Mouse (Mus musculus) thymus, adult 2 months (tissue): ENCODE results near the gene Hist1h4f. TPM values are rescaled to one million over a fixed set of nuclear protein-coding genes. Genes with fewer than 3 reads are reported as not detected.
A peak's percentile ranks its signal among the peaks of the same experiment; 100 is the strongest.
"Not testable (repeated sequence)": the region's sequence is repeated elsewhere in the genome, so short reads cannot be mapped to it uniquely, and the experiment has no call there.

Experiments used
- DNase-seq: peaks from one replicate; pipeline ENCODE4 v3.0.0; 2021
- H3K27ac ChIP-seq: fragments of 200-500 bp; 2 replicates; pipeline ENCODE4 v1.5.1; 2012; ENCODE audit warnings: low read length, control low read depth; ENCODE audit not compliant: control insufficient read depth, insufficient read depth
- H3K27me3 ChIP-seq: fragments of 200-500 bp; 2 replicates; pipeline ENCODE4 v1.6.1; 2012; ENCODE audit warnings: mild to moderate bottlenecking, low read length, moderate library complexity, mixed read lengths; ENCODE audit not compliant: control insufficient read depth, insufficient read depth
- H3K36me3 ChIP-seq: fragments of 200-500 bp; 2 replicates; pipeline ENCODE4 v1.6.1; 2012; ENCODE audit warnings: mild to moderate bottlenecking, low read length, moderate library complexity; ENCODE audit not compliant: control insufficient read depth, insufficient read depth
- H3K4me1 ChIP-seq: fragments of 200-500 bp; replicated peaks from 2 replicates; pipeline ENCODE4 v1.6.1; 2012; ENCODE audit warnings: low read length; ENCODE audit not compliant: control insufficient read depth, insufficient read depth
- H3K4me3 ChIP-seq: fragments of 200-500 bp; 2 replicates; pipeline ENCODE4 v1.5.1; 2012; ENCODE audit warnings: mild to moderate bottlenecking, low read length, control low read depth, moderate library complexity; ENCODE audit not compliant: control insufficient read depth, insufficient read depth
- CTCF ChIP-seq: fragments of 200-500 bp; IDR thresholded peaks from 2 replicates; pipeline ENCODE4 v1.5.1; 2012; ENCODE audit warnings: mild to moderate bottlenecking, control low read depth, low read length, moderate library complexity, borderline replicate concordance; ENCODE audit not compliant: control insufficient read depth, poor library complexity, insufficient read depth; ENCODE audit errors: extremely low read depth
- POLR2A ChIP-seq: fragments of 200-500 bp; IDR thresholded peaks from 2 replicates; pipeline ENCODE4 v1.6.1; 2012; ENCODE audit warnings: mild to moderate bottlenecking, low read length, control low read depth, moderate library complexity; ENCODE audit not compliant: control insufficient read depth, poor library complexity, insufficient read depth; ENCODE audit errors: extremely low read depth
- WGBS: fragments of 180-500 bp; shearing (Covaris S2); methylation state at CpG from one replicate; pipeline ENCODE4 v1.1.7; 2018; 5-methylcytosine and 5-hydroxymethylcytosine counted together
- polyA plus RNA-seq: library from polyadenylated mRNA; depleted of rRNA; stranded (reverse); fragments of >200 nt; gene quantifications from 2 replicates; pipeline ENCODE4 v1.2.3, GENCODE M21; 2012

Hist1h4f gene
- polyA plus RNA-seq, 1 experiment, result 208 TPM

DNA sequence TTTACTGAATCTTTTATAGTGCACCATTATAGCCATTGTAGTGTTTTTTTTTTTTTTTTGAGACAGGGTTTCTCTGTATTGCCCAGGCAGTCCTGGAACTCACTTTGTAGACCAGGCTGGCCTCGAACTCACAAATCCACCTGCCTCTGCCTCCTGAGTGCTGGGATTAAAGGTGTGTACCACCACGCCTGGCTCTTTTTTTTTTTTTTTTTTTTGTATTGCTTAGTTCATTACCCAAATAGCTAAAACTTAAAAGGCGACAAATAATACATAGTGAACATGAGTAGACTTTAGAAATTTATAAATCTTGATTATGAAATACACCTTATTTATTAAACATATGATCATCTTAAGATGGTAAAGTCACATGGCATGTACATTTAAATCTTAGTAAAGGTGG, 10.0 kb downstream of the Hist1h4f start:
- Histone ChIP-seq H3K4me3 (no peak overlapping the region), H3K27ac (no peak overlapping the region), H3K4me1 (peaks cover 2% of the 10 kb centered on the region; the same call in 1 of the 2 replicates), H3K36me3 (no peaks in the 10 kb centered on the region), H3K27me3 (no peaks in the 10 kb centered on the region)
- 94% methylated on average over 3 of the region's 3 CpGs for WGBS
- no peak for TF ChIP-seq CTCF
- no peak for TF ChIP-seq POLR2A
- DNase-seq, result no peak

DNA sequence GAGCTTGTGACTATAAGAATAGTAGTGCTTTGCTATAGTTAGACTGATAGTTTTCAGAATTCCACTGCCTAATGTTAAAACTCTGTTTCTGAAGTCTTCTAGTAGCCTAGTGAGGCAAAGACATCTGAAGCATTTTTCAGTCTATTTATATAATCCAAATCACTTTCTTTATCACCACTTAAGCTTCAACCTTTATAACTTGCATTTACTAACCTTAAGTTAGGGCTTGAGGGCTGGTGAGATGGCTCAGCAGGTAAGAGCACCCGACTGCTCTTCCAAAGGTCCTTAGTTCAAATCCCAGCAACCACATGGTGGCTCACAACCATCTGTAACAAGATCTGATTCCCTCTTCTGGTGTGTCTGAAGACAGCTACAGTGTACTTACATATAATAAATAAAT, 11.6 kb downstream of the Hist1h4f start:
- 85% methylated on average over 1 of the region's 1 CpGs for WGBS
- DNase-seq, H3K27me3 ChIP-seq, H3K27ac ChIP-seq, H3K4me3 ChIP-seq, H3K36me3 ChIP-seq, H3K4me1 ChIP-seq: not testable (repeated sequence)

GRCm38 (mm10) chr13:23538249-23538648, 13.2 kb downstream of the Hist1h4f start:
- TF ChIP-seq POLR2A (no peak), CTCF (no peak)
- no peaks in the 10 kb centered on the region for H3K27me3 ChIP-seq
- H3K36me3 ChIP-seq, result no peaks in the 10 kb centered on the region
- DNase-seq, result no peak
- WGBS, result 93% methylated on average over 5 of the region's 5 CpGs
- H3K4me1 ChIP-seq, result peaks cover 4% of the 10 kb centered on the region
- no peak overlapping the region for H3K27ac ChIP-seq
- no peak overlapping the region for H3K4me3 ChIP-seq

- 56% methylated on average over 3 of the region's 3 CpGs for WGBS
- Histone ChIP-seq H3K27me3 (no peaks in the 10 kb centered on the region), H3K36me3 (no peaks in the 10 kb centered on the region), H3K27ac (no peak overlapping the region), H3K4me1 (peaks cover 6% of the 10 kb centered on the region), H3K4me3 (no peak overlapping the region)
- DNase-seq, result no peak
- no peak for TF ChIP-seq POLR2A
- no peak for TF ChIP-seq CTCF
These were observed 14.3 kb downstream of the Hist1h4f start for GRCm38 (mm10) chr13:23537006-23537710.

- TF ChIP-seq POLR2A (no peak), CTCF (no peak)
- H3K27ac ChIP-seq, result no peak overlapping the region
- H3K4me3 ChIP-seq, result no peak overlapping the region
- H3K27me3 ChIP-seq, result no peaks in the 10 kb centered on the region
- 38% methylated on average over 7 of the region's 7 CpGs for WGBS
- peaks cover 6% of the 10 kb centered on the region for H3K4me1 ChIP-seq
- no peaks in the 10 kb centered on the region for H3K36me3 ChIP-seq
- no peak for DNase-seq
These were observed 15.2 kb downstream of the Hist1h4f start for GRCm38 (mm10) chr13:23536076-23536822.

DNA sequence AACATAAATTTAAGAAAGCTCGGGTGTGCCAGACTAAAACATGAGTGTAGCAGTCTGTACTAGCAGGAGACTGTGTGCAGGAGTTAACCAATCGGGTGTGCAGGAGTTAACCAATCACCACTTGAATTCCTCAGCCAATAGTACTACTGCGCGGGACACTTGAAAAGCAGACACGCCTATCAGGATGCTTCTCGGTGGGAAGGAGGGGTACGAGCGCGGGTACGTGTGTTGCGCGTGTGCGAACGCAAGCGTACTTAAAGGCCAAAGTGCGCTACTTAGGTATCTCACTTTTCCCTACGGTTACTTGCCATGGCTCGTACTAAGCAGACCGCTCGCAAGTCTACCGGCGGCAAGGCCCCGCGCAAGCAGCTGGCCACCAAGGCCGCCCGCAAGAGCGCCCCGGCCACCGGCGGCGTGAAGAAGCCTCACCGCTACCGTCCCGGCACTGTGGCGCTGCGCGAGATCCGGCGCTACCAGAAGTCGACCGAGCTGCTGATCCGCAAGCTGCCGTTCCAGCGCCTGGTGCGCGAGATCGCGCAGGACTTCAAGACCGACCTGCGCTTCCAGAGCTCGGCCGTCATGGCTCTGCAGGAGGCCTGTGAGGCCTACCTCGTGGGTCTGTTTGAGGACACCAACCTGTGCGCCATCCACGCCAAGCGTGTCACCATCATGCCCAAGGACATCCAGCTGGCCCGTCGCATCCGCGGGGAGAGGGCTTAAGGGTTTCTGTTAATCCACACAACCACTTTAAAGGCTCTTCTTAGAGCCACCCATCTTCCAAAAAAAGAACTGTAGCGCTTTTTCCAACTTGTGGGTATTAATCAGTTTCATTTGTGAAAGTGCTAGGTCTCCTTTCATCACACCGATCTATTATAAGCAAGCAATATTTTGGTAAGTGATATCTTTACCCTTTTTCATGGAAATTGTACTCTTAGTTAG, 16.0 kb downstream of the Hist1h4f start, which contains the start of gene Hist1h3g:
TSS of gene Hist1h3g (plus strand) at position 286 of the 939 bp plus-strand sequence.
- H3K27ac ChIP-seq, result peak within 1 kb of the TSS; percentile 80
- H3K4me3 ChIP-seq, result peak within 1 kb of the TSS; percentile 51
- H3K27me3 ChIP-seq, H3K36me3 ChIP-seq, H3K4me1 ChIP-seq: not testable (repeated sequence)
- DNase-seq, result peak; percentile 92
- WGBS, result under 1% methylated on average over 49 of the region's 62 CpGs
- TF ChIP-seq POLR2A, result peak; percentile 69; the same call in 1 of the 2 replicates
